Mouse (Mus musculus) liver, embryonic 11.5 days (tissue): Measurements from ENCODE around the gene Vezf1. TPM values are rescaled to one million over a fixed set of nuclear protein-coding genes. Genes with fewer than 3 reads are reported as not detected.
A peak's percentile ranks its signal among the peaks of the same experiment; 100 is the strongest.

Experiments
- ATAC-seq: fragments of 200-750 bp; cut with Nextera tagmentation; replicated peaks from 2 replicates; pipeline ENCODE4 v1.8.0; 2017; ENCODE audit warnings: moderate number of reproducible peaks, mild to moderate bottlenecking, moderate TSS enrichment, moderate library complexity; ENCODE audit not compliant: low FRiP score
- DNase-seq: peaks from one replicate; pipeline ENCODE4 v3.0.0-alpha.2; 2017; ENCODE audit warnings: low spot score
- H3K27ac ChIP-seq: fragments of 300-500 bp; sonication (generic); 2 replicates; pipeline ENCODE4 v1.5.1; 2014; ENCODE audit warnings: mild to moderate bottlenecking, low read depth, low read length, control low read depth
- H3K27me3 ChIP-seq: fragments of 300-500 bp; sonication (generic); replicated peaks from 2 replicates; pipeline ENCODE4 v1.6.1; 2014; ENCODE audit warnings: low read length, mixed read lengths; ENCODE audit not compliant: control insufficient read depth, insufficient read depth
- H3K36me3 ChIP-seq: fragments of 300-500 bp; sonication (generic); 2 replicates; pipeline ENCODE4 v1.6.1; 2014; ENCODE audit warnings: mild to moderate bottlenecking, low read length, moderate library complexity, mixed read lengths; ENCODE audit not compliant: control insufficient read depth, insufficient read depth
- H3K4me1 ChIP-seq: fragments of 300-500 bp; sonication (generic); replicated peaks from 2 replicates; pipeline ENCODE4 v1.6.1; 2014; ENCODE audit warnings: low read length, mixed read lengths; ENCODE audit not compliant: control insufficient read depth, insufficient read depth
- H3K4me2 ChIP-seq: fragments of 300-500 bp; sonication (generic); 2 replicates; pipeline ENCODE4 v1.6.1; 2014; ENCODE audit warnings: mild to moderate bottlenecking, control low read depth, moderate library complexity
- H3K4me3 ChIP-seq: fragments of 300-500 bp; sonication (generic); 2 replicates; pipeline ENCODE4 v1.5.1; 2014; ENCODE audit warnings: low read depth, low read length, control low read depth
- H3K9ac ChIP-seq: fragments of 300-500 bp; sonication (generic); 2 replicates; pipeline ENCODE4 v1.6.1; 2014; ENCODE audit warnings: low read depth, low read length, control low read depth
- H3K9me3 ChIP-seq: fragments of 300-500 bp; sonication (generic); 2 replicates; pipeline ENCODE4 v1.6.1; 2016; ENCODE audit warnings: low read length, inconsistent platforms, mixed read lengths; ENCODE audit not compliant: control insufficient read depth
- WGBS: fragments of 180-500 bp; shearing (Covaris S2); extraction: QIAGEN DNeasy Blood & Tissue Kit; methylation state at CpG from one replicate; pipeline ENCODE4 v1.1.7; 2014; 5-methylcytosine and 5-hydroxymethylcytosine counted together
- polyA plus RNA-seq: library from polyadenylated mRNA; unstranded; fragments of >200 nt; fragmentation: Nextera tagmentation; extraction: Ambion mirVana; gene quantifications from 2 replicates; pipeline ENCODE4 v1.2.1, GENCODE M21; 2014

Vezf1 gene
- polyA plus RNA-seq: 21.7 and 24.0 TPM in 2 replicates

- WGBS: under 1% methylated on average over 49 of the region's 81 CpGs
- H3K36me3 ChIP-seq: no peaks in the 10 kb centered on the region
- H3K9ac ChIP-seq: peak within 1 kb of the TSS; percentile 92
- peak within 1 kb of the TSS; percentile 97 for H3K4me3 ChIP-seq
- H3K27ac ChIP-seq: peak within 1 kb of the TSS; percentile 92
- peak within 1 kb of the TSS; percentile 92 for H3K4me2 ChIP-seq
- DNase-seq (peak; percentile 81), ATAC-seq (peak; percentile 80)
- peaks cover 21% of the 10 kb centered on the region for H3K4me1 ChIP-seq
- no peaks in the 10 kb centered on the region for H3K9me3 ChIP-seq
- H3K27me3 ChIP-seq: no peaks in the 10 kb centered on the region
Measured at GRCm38 (mm10) chr11:88067586-88068410, at the start of gene Vezf1. Vezf1 (plus strand) TSS chr11:88068279.

GRCm38 (mm10) chr11:88023933-88024332 lies 44.1 kb upstream of the Vezf1 start:
- DNase-seq: no peak
- ATAC-seq: no peak
- Histone ChIP-seq H3K36me3 (no peaks in the 10 kb centered on the region), H3K27me3 (no peaks in the 10 kb centered on the region; the same call in 1 of the 2 replicates), H3K4me3 (no peak overlapping the region), H3K4me1 (no peaks in the 10 kb centered on the region), H3K27ac (no peak overlapping the region), H3K9ac (no peak overlapping the region), H3K9me3 (no peaks in the 10 kb centered on the region), H3K4me2 (no peak overlapping the region)
- WGBS: 80% methylated on average over 2 of the region's 2 CpGs

GRCm38 (mm10) chr11:88027391-88028035 lies 40.6 kb upstream of the Vezf1 start:
- no peaks in the 10 kb centered on the region for H3K36me3 ChIP-seq
- no peak overlapping the region for H3K27ac ChIP-seq
- H3K27me3 ChIP-seq: no peaks in the 10 kb centered on the region; the same call in 1 of the 2 replicates
- H3K4me3 ChIP-seq: no peak overlapping the region
- 83% methylated on average over 9 of the region's 9 CpGs for WGBS
- H3K4me1 ChIP-seq: no peaks in the 10 kb centered on the region
- no peak overlapping the region for H3K9ac ChIP-seq
- H3K4me2 ChIP-seq: no peak overlapping the region
- ATAC-seq (no peak), DNase-seq (no peak)
- no peaks in the 10 kb centered on the region for H3K9me3 ChIP-seq

- Histone ChIP-seq H3K9ac (no peak overlapping the region), H3K4me2 (no peak overlapping the region), H3K4me3 (no peak overlapping the region), H3K27me3 (no peaks in the 10 kb centered on the region; the same call in 1 of the 2 replicates), H3K9me3 (no peaks in the 10 kb centered on the region), H3K27ac (no peak overlapping the region), H3K36me3 (no peaks in the 10 kb centered on the region), H3K4me1 (no peaks in the 10 kb centered on the region)
- WGBS: 36% methylated on average over 16 of the region's 16 CpGs
- no peak for DNase-seq
- ATAC-seq: no peak
Measured at GRCm38 (mm10) chr11:88028193-88028684, 39.8 kb upstream of the Vezf1 start.

- Histone ChIP-seq H3K4me3 (no peak overlapping the region), H3K9me3 (no peaks in the 10 kb centered on the region), H3K9ac (no peak overlapping the region), H3K27me3 (no peaks in the 10 kb centered on the region; the same call in 1 of the 2 replicates), H3K4me2 (no peak overlapping the region), H3K27ac (no peak overlapping the region), H3K36me3 (no peaks in the 10 kb centered on the region), H3K4me1 (no peaks in the 10 kb centered on the region)
- WGBS: 83% methylated on average over 7 of the region's 7 CpGs
- DNase-seq: no peak
- ATAC-seq: no peak
Measured at GRCm38 (mm10) chr11:88030219-88030618, 37.9 kb upstream of the Vezf1 start.

- no peak overlapping the region for H3K9ac ChIP-seq
- DNase-seq: no peak
Measured at GRCm38 (mm10) chr11:88030836-88031235, 37.2 kb upstream of the Vezf1 start.

GRCm38 (mm10) chr11:88031753-88032152 lies 36.3 kb upstream of the Vezf1 start:
- H3K27ac ChIP-seq: no peak overlapping the region
- ATAC-seq (no peak), DNase-seq (no peak)
- H3K27me3 ChIP-seq: no peaks in the 10 kb centered on the region; the same call in 1 of the 2 replicates
- no peak overlapping the region for H3K9ac ChIP-seq
- no peak overlapping the region for H3K4me3 ChIP-seq
- H3K36me3 ChIP-seq: no peaks in the 10 kb centered on the region
- no peaks in the 10 kb centered on the region for H3K4me1 ChIP-seq
- no peak overlapping the region for H3K4me2 ChIP-seq
- 87% methylated on average over 5 of the region's 5 CpGs for WGBS
- no peaks in the 10 kb centered on the region for H3K9me3 ChIP-seq

More at GRCm38 (mm10) chr11:88030836-88031235, 37.2 kb upstream of the Vezf1 start:
- no peaks in the 10 kb centered on the region for H3K9me3 ChIP-seq
- WGBS: 80% methylated on average over 2 of the region's 2 CpGs
- H3K4me1 ChIP-seq: no peaks in the 10 kb centered on the region
- no peak overlapping the region for H3K27ac ChIP-seq
- no peaks in the 10 kb centered on the region; the same call in 1 of the 2 replicates for H3K27me3 ChIP-seq
- ATAC-seq: no peak
- H3K4me3 ChIP-seq: no peak overlapping the region
- H3K36me3 ChIP-seq: no peaks in the 10 kb centered on the region
- H3K4me2 ChIP-seq: no peak overlapping the region

GRCm38 (mm10) chr11:88035970-88036369 lies 32.1 kb upstream of the Vezf1 start:
- H3K4me3 ChIP-seq: no peak overlapping the region
- no peaks in the 10 kb centered on the region for H3K36me3 ChIP-seq
- WGBS: 74% methylated on average over 7 of the region's 7 CpGs

More at GRCm38 (mm10) chr11:88035970-88036369, 32.1 kb upstream of the Vezf1 start:
- ATAC-seq: no peak
- Histone ChIP-seq H3K9ac (no peak overlapping the region), H3K4me2 (no peak overlapping the region), H3K27me3 (no peaks in the 10 kb centered on the region), H3K27ac (no peak overlapping the region), H3K9me3 (no peaks in the 10 kb centered on the region), H3K4me1 (no peaks in the 10 kb centered on the region)
- no peak for DNase-seq
